Mouse (Mus musculus) frontal cortex, adult (tissue): Measurements from ENCODE around the gene C1ql4.
A peak's percentile ranks its signal among the peaks of the same experiment; 100 is the strongest.
"Not testable (repeated sequence)": the region's sequence is repeated elsewhere in the genome, so short reads cannot be mapped to it uniquely, and the experiment has no call there.

Experiments used
- ATAC-seq: cut with Nextera tagmentation; 2 replicates; pipeline ENCODE4 v1.9.2; 2017; ENCODE audit warnings: mild to moderate bottlenecking, moderate library complexity, mixed read lengths; ENCODE audit not compliant: low TSS enrichment

The C1ql4 gene

DNA sequence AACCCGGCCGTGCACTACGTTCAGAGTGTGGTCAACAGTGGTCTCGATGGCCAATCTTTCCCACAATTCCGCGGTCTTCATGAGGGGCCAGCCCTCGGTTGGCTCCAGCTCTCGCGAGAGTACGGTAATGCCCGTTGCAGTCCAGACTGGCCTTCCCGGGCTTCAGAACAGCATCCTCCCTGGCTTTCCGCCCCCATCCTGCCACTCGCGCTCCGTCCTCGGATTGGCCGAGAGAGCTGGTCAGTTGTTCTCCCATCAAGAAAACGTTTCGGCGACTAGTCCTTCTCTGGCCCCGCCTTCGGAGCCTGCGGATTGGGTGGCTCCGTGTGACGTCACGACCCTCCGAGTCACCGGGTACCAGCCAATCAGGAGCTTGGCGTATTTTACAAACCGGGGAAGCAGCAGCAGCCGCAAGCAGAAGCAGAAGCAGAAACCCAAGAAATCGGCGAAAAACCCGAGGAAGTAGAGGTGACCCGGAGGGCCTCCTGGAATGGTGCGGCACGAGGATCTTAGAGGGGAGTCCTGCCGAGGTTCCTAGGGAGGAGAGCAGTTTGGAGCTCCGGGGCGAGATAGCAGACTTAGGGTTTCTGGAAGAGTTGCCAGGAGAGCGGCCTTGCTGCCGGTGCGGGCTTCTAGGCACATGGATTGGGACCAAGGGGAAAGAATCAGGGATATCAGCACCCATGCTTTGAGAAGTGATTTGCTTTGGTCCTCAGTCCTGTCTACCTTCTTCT lies 12.8 kb downstream of the C1ql4 start:
- peak; percentile 99 for ATAC-seq

DNA sequence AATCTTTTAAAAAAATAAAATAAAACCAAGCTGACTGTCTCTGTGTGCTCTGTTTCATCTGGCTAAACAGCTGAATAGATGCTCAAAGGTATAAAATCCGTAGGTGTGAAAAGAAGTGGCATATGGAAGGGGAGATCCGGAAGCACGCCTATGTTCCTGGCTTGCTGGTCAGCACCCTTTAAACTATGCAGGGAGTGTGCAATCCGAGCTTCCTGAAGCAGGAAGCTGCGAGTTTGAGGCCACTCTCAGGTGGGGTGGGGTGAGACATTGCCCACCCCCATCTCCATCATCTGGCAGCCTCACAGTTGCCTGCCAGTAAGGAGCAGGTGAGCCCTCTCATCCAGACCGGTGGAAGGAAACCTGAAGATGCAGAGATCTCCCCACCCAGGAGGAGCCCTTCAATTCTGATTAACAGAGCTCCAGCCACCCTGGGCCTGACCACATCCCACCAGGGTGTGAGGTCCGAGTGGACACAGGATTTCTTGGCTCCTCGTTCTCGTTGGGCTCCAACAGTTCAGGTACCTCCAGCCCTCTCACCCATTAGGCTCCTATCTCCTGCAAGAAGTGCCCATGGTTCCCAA lies 13.5 kb downstream of the C1ql4 start, which contains the start of gene Troap:
Troap (plus strand) TSS at position 557 of the 581 bp plus-strand sequence.
- ATAC-seq = no peak; the same call in 1 of the 2 replicates

DNA sequence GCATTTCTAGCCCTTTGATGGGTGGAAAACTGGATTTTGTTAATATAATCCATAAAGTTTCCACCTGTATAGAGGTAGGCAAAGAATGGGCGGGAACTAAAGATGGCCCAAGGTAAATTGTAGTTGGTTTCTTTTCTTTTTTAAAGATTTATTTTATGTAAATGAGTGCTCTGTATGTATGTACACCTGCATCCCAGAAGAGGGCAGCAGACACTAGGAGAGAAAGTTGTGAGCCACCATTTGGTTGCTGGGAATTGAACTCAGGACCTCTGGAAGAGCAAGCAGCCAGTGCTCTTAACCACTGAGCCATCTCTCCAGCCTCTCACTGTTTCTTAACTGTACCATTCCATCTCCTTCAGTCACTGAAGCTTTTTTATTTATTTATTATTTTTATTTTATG lies 15.6 kb downstream of the C1ql4 start:
- ATAC-seq = no peak

DNA sequence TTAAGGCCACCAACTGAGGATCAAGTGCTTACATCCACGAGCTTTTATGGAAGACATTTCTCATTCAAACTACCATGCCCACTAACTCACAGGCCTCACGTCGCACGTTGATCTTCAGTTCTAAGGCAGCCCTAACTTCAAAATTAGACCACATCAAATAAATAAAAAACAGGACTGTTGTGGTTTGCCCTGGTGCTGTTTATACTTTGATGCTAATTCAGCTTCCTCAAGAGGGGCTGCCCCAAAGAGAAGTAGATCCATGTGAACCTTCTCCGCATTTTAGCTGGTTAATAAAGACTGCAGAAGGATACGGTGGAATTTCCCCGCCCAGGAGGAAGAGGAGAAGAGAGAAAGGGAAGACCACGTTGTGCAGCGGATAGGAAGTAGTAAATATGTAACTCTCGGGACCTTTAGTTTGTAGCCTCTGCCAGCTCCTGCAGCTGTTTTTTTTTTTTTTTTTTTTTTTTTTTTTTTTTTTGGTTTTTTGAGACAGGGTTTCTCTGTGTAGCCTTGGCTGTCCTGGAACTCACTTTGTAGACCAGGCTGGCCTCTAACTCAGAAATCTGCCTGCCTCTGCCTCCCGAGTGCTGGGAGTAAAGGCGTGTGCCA lies 22.0 kb downstream of the C1ql4 start:
- ATAC-seq = no peak

DNA sequence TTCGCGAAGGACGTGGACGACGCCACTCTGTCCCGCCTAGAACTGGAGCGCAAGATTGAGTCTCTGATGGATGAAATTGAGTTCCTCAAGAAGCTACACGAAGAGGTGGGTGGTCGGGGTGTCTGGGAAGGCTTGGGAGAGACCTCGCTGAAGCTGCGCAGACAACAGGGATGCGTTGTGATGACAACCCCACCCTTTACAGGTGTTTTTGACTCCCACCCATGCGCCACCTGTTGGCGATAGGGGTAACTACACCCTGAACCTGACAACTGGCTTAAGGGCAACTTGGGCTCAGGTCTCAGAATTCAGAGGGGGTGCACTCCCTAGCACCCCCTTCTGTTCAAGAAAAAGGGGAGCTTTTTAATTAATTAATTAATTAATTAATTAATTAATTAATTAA lies 31.3 kb downstream of the C1ql4 start:
- ATAC-seq = no peak

DNA sequence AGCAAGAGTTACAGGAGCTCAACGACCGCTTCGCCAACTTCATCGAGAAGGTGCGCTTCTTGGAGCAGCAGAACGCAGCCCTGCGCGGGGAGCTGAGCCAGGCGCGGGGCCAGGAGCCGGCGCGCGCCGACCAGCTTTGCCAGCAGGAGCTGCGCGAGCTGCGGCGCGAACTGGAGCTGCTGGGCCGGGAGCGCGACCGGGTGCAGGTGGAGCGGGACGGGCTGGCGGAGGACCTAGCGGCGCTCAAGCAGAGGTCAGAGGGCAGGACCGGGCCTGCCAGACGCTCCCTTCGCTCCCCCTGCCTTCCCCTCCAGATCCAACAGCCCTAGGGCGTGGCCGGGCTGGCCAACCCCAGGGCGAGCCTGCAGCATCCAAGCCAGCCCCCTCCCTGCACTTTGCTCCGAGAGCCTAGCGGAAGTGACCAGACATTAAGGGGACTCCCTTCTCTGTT lies 32.1 kb downstream of the C1ql4 start:
- ATAC-seq = no peak

DNA sequence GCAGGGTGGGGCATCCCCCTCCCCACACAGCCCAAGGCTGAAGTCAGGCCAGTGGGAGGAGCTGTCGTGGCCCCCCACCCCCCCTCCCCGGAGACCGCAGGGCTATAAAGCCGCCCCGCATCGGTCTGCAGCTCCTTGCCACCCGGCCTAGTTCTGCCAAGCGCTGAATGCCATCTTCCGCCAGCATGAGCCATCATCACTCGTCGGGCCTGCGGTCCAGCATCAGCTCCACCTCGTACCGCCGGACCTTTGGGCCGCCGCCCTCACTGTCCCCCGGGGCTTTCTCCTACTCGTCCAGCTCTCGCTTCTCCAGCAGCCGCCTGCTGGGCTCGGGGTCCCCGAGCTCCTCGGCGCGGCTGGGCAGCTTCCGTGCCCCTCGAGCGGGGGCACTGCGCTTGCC lies 32.6 kb downstream of the C1ql4 start, which contains the start of gene Prph:
Prph (plus strand) TSS at position 135 of the 400 bp plus-strand sequence.
- no peak for ATAC-seq

DNA sequence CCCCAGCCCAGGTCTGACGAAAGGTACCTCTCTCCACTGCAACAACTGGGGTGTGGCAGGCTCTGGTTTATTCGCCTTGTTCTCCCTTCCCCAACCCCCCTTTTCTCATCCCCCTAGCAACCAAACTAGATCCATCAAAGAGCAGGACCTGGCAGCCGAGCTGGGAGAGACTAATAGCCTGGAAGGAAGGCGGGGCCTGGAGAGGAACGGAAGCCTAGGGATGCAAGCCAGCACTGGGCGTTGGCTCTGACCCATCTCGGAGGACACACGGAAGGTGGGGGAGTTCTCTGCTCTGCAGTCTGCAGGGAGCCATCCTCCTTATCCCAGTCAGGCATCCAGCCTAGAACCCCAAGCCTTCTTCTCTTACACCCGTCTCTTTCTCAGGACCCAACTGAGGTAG lies 34.2 kb downstream of the C1ql4 start:
- no peak for ATAC-seq

DNA sequence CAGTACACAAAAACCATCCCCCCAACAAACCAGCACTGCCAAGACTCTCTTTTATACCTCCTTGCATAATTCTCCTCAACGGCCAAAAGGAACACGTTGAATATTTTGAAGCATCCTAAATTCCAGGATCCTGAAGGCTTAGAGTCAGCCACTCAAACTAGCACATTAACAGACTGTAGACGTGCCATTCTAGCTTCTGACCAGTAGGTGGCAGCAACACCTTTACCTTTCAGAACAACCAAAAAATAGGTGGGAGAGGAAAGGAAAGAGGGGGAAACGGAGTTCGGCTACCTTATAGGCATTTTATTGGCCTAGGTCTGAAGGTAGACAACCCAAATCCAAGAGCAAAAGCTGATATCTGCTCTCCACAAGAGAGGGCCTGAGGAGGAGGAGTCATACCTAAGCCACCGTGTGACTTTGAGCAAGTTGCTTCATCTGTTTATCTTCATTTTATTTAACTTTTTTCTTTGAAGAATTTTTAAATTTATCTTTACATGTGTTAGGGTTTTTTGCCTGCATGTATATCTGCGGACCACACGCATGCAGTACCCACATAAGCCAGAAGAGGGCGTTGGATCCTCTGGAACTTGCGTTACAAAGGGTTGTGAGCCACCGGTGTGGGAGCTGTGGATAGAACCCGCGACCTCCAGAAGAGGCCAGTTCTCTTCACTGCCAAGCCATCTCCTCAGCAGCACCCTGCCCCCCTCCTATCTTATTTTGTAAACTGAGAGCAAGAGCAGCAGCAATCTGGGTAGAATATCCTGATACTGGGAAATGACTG lies 38.0 kb downstream of the C1ql4 start:
- no peak for ATAC-seq

DNA sequence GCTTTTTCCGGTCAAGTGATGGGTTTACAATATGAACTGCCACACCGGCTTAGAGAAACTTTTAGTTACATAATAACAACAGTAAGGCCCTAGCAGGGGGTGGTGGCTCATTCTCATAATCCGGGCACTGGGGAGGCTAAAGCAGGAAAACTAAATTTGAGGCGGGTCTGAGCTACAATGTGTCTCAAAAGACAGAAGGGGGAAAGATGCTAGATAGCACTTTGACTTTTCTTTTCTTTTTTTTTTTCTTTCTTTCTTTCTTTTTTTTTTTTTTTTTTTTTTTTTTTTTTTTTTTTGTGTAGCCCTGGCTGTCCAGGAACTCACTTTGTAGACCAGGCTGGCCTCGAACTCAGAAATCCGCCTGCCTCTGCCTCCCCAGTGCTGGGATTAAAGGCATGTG lies 41.9 kb downstream of the C1ql4 start:
- ATAC-seq = not testable (repeated sequence)

DNA sequence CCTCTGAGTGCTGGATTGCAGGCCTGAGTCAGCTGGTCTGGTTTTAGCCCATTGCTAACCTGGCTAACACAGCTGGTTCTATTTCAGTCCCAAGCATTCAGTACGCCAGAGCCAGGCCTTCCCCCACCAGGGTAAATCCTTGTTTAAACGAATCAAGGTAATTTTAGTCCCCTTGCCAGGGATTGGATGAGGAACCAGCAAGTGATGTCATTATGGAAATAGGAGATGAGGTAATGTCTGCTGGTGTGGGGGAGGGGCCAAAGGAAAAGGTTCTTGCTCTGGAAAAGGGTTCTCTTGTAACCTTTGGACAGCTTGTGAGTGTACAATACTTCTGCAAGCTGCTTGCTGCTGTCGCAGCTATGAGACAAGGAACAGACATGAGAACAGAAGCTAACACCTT lies 42.8 kb downstream of the C1ql4 start:
- ATAC-seq = no peak

DNA sequence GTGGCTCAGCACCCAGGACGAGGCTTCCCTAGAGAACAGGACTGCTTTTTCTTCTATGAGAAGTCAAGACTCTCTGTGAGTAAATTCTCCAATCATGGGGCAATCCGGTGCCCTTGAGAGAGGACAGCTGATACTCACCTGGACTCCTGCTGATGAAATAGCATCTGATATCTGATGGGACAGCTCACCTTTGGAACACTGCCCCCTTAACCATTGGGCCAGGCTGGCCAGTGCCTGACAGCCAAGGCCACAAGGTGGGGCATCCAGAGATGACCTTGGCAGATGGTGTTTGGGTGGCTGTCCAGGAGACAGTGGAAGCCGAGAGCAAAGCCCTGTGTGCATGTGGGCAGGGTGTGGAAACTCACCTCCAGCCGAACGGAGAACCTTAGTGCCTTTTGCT lies 45.3 kb downstream of the C1ql4 start:
- no peak for ATAC-seq

DNA sequence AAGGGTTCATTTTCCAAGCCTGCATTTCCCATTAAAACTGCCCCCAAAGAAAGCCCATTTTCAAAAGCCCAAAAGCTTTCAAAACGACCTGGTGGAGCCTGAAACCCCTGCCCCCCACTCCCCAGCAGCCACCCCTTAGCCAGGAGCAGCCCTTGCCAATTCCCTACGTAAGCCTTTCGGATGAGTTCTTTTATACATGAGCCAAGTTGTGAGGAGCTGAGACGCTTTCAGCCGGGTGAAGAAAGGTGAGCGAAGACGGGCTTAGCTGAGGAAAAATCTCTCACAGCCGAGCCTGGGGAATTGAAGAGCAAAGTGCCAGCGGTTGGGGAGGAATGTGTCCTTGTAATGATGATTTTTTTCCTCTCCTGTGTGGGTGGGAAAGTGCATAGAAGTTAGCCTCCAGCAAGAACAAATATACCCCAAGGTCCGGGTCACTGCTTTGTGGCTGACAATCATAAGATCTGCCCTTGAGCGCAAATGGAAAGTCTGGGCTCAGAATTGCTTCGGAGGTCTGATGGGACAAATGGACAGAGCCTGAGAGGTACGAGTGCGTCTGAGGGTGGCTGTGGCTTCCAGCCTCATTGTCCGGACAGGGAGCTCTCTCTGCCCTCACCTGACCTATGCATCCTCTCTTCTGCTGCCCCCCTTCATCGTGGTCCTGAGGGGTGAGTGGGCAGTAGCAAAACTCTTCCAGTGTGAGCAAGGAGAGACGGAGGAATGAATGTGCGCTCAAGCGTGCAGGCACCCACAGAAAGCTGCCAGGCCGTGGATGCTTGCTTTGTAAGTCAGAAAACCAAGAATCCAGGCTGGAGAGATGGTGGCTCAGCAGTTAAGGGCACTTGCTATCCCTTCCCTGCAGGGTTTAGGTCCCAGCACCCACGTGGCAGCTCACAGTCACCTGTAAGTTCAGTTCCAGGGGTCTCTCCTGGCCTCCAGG lies 46.4 kb downstream of the C1ql4 start:
- no peak for ATAC-seq

DNA sequence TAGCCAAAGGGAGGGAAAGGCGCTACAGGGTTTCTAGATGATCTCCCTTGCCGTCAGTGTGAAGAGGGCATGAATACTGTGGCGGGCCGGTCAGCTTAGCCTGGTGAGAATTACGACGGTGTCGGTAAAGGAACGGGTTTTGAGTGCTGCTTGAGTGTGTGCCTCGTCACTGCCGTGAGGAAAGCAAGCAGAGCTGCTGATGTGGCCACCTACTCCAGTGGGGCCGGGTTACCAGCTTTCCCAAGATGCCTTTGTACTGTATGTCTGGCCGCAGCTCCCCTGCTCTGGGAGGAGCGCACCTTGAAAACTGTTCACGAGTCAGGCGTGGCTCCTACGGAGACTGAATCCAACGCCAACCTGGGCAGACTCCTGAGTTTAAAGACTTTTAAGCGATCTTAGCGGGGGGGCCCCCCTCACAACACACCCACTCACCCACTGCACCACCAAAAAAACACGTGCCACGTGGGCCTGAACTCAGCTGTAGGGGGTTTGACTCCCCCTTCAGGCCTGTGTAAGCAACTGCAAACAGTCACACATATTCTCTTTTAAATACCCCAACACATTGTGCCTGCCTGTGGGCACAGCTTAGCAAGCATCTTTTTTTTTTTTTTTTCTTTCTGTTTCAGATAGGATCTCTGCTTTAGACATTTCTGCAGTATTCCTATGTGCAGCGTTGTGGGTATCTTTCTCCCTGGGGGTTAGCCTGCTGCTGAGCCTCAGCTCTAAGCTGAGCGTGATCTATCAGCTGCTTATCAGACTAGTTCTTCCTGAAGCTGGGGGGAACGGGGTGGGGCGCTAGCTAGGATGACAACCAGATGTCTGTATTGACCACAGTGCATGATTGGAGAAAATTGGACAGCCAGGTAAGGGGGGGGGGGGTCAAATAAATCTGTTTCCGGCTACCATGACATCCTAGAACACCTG lies 47.4 kb downstream of the C1ql4 start:
- no peak for ATAC-seq

DNA sequence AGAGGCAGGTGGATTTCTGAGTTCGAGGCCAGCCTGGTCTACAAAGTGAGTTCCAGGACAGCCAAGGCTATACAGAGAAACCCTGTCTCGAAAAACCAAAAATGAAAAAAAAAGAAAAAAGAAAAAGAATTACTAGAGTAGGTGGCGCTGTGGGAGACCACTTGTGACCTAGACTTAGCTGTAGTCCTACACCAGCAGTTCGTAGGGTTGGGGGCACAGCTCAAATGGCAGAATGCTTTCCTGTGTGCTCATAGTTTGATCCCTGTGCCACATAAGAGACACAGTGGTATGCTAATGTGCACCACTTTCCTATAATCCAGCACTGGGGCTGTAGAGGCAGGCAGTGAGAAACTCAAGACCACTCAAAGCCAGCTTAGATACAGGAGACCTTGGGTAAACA lies 48.3 kb downstream of the C1ql4 start:
- no peak for ATAC-seq

DNA sequence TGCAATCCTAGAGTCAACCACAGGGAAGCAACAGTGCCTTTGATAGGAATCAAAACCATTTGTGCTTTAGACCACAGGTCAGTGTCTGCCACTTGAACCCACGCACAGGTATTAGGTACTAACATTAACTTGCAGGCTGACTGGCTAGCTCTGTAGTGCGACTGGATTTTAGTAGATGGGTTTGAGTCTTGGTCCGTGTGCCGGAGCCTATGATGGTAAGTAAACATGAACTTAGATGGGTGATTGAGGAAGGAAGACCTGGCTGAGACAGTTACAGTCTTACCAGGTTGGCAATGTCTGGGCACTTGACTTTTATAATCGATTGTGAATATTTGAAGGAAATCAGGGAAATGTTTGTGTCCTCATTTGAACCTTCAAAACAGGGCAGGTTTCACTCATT lies 48.8 kb downstream of the C1ql4 start:
- ATAC-seq = no peak

DNA sequence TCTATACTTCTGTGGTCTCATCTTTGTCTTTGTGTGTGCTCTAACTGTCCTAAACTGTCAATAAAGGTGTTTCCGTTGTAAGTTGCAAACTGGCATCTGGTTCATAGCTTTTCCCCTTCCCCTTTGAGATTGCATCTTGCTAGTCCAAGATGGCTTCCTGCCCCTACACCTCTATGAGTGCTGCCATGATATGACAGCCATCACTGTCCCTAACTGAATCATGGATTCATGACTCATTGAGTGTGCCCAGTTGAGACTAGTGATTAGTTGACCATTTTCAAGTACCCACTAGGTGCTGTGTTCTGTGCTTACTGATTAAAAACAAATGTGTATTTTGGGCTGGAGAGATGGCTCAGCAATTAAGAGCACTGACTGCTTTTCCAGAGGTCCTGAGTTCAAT lies 49.6 kb downstream of the C1ql4 start:
- no peak for ATAC-seq

DNA sequence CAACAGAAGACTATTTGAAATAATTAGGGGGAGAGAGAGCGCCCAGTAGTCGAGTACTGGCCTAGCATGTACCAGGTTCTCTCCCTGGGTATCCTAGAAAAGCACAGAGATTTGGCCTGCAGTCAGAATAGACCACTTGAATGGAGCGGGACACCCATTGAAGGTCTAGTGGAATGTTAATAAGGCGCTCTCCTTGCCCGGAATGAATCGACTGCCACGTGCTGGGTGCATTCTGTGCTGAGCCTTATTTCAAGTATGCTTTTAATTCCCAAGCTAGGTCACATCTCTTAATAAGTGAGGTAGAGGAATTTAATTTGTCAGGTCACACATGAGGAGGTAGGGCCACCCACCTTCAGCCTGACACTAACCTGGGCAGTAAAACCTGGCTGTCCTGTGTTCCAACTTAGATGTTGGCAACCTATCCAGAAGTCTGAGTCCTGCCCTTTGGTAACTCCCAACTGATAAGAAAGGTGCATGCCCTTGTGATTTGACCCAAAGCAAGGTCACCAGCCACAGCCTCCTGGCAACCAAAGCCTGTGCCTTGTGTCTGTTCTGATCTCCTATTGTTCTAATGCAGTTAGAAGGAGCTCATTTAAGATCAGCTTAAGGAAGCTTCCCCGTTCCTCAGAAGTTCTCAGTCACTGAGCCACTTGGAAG lies 51.2 kb downstream of the C1ql4 start:
- no peak for ATAC-seq

DNA sequence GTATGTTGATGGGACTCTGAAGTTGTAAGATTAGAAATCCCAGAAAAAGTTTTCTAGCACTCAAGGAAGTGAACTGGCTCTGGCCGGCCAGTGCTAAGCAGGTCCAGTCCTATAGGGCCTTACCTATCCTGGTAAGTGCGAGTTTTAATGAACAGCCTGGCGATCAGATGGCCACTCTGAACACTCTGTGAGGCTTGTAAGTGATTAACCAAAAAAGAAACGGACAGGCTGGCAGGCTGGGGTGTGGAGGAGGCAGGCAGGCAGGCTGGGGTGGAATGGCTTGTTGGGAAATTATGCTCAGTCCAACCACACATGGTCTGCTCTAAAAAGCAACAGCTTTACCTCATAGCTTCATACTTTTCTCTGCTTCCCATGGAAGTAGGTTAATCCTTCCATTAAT lies 52.2 kb downstream of the C1ql4 start:
- ATAC-seq = peak; percentile 93; the same call in 1 of the 2 replicates
